Mouse (Mus musculus) layer of hippocampus, postnatal 36 days (tissue): ENCODE measurements around the gene Rp9. TPM values are rescaled to one million over a fixed set of nuclear protein-coding genes. Genes with fewer than 3 reads are reported as not detected.

ENCODE experiments used
- total RNA-seq, 2 experiments: library from RNA; stranded (reverse); gene quantifications; 2 replicates each; pipeline ENCODE4 v1.2.3; 2021

The Rp9 gene
- total RNA-seq, 2 experiments from 2014 or later: 29.9 to 33.1 TPM

Other genes with a start within 250 kb of the Rp9 start
- gene Zfp809, start 244.0 kb downstream of the Rp9 start, total RNA-seq: 10 to 100 TPM; 22.5 to 27.6 TPM
- gene Zfp599, start 209.8 kb downstream of the Rp9 start, total RNA-seq: 1 to 10 TPM; 5.5 to 5.6 TPM
- gene Zfp810, start 162.1 kb downstream of the Rp9 start, total RNA-seq: 10 to 100 TPM; 17.3 to 18.4 TPM
- gene Anln, start 80.6 kb downstream of the Rp9 start, total RNA-seq: 10 to 100 TPM; 20.3 TPM
- gene 9530077C05Rik, start 58.2 kb downstream of the Rp9 start, total RNA-seq: 1 to 10 TPM; 7.1 to 7.8 TPM
- not detected for gene Gm17545, start 15.5 kb downstream of the Rp9 start, total RNA-seq
- 10 to 100 TPM; 22.8 to 24.5 TPM for gene Bbs9, start 6.0 kb upstream of the Rp9 start, total RNA-seq